Mouse (Mus musculus): ENCODE results near the gene Gabrr1.
A peak's percentile ranks its signal among the peaks of the same experiment; 100 is the strongest.

The Gabrr1 gene

DNA sequence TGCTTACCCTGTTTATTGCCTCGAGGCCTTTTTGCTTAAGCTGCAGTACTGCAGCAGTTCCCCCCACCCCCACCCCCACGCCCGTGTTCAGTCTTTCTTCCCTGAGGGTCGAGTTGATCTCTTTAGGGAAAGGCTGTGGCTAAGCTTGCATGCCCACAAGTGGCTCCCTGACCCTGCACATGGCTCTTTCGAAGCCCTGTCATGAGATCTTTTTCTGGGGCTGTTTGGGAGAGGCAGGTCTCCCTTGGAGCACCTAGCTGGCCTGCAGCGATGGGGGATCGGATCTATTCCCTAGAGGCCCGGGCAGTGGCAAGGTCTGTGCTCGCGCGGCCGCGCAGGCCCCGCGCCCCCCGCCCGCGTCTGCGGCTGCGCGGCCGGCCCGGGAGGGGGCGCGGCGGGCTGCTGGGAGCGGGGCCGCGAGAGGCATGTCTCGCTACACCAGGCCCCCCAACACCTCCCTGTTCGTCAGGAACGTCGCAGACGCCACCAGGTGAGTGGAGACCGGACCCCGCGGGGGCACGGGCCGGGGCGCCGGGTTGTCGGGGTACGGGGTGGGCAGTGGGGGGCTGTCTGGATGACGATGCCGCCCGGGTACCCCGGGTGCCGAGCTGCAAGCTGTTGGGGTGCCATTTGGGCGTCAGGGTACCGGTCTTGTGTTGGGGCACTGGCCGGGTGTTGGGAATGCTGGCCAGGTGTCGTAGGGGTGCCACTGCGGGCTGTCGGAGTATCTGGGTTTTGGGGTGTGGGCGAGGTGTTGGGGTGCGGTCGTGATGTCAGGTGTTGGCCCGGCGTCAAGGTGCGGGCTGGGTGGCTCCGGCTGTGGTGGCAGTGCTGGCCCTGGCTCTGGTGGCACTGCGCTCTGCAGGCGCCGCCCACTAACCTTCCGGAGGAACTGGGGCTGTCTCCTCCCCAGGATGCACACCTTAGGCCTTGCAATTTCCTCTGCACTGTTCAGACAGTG is 76.8 kb downstream of the Gabrr1 start, which contains the start of gene Srsf12:
Gene Srsf12 (plus strand): TSS at position 111 of the 961 bp plus-strand sequence.
- DNase-seq = peak; percentile 72 to 75
